35 mouse cellular contexts compared by ENCODE assay signal in genomic region chr9:78000586-78001500, GRCm38 (mm10). TPM values are rescaled to one million over a fixed set of nuclear protein-coding genes. Genes with fewer than 3 reads are reported as not detected.
DNase-seq lines count a peak whose midpoint lies in the region; ATAC-seq lines count a peak whose summit lies in the region.
"Had no signal": no experiment of that assay in that cellular context is flagged by ENCODE, and none has a peak within 500 bp of the region (broad histone marks: within the 10 kb centered on the region; RNA-seq: fewer than 3 reads in every experiment).

No protein-coding gene starts in this region.

- no peak for ATAC-seq in midbrain, embryonic 11.5 days (ENCODE audit: low FRiP score)
- no peak for ATAC-seq in midbrain, embryonic 14.5 days (ENCODE audit: low FRiP score, low TSS enrichment)
- peak; percentile 86 for ATAC-seq in heart, embryonic 16.5 days (replicated peaks; ENCODE audit: extremely low read depth, insufficient read depth, low FRiP score)
- no peak for ATAC-seq in erythroid progenitor cell, adult 5-6 weeks (replicated peaks; ENCODE audit: low FRiP score, poor library complexity, severe bottlenecking)
- ATAC-seq: forebrain, postnatal 0 days; intestine, postnatal 0 days; midbrain, embryonic 16.5 days; Patski had no signal

- DNase-seq in heart, embryonic 10.5 days (ENCODE audit: low spot score): no peak
- DNase-seq in heart, adult 11 months: no peak
- DNase-seq in midbrain, embryonic 11.5 days (ENCODE audit: low spot score, missing footprints): peak; percentile 44
- DNase-seq in midbrain, embryonic 14.5 days: no peak
- DNase-seq in layer of hippocampus, adult 18-20 months (ENCODE audit: low spot score in 2 of 2): no peak
- DNase-seq: adrenal gland, postnatal 10 days; cerebellum, adult 11 months; cerebellum, adult 9-10 months; cerebellum, postnatal 36 days; forebrain, postnatal 0 days; gastrocnemius, postnatal 10 days; kidney, postnatal 14 days; lung, adult 2 months; lung, postnatal 14 days; right cerebral cortex, adult 18-20 months; spleen, adult 18-20 months; thymus, adult 2 months; thymus, postnatal 4 days had no signal

- H3K36me3 ChIP-seq in heart, embryonic 10.5 days: no peaks in the 10 kb centered on the region
- H3K36me3 ChIP-seq in midbrain, embryonic 11.5 days (ENCODE audit: control insufficient read depth, insufficient read depth, low read length): no peaks in the 10 kb centered on the region
- no peaks in the 10 kb centered on the region for H3K36me3 ChIP-seq in midbrain, embryonic 14.5 days (ENCODE audit: control insufficient read depth, insufficient read depth, low read length)
- no peaks in the 10 kb centered on the region for H3K36me3 ChIP-seq in heart, embryonic 16.5 days (ENCODE audit: control insufficient read depth, insufficient read depth)
- H3K36me3 ChIP-seq: embryonic facial prominence, embryonic 12.5 days; forebrain, embryonic 10.5 days had no signal

- no peaks in the 10 kb centered on the region for H3K9me3 ChIP-seq in heart, embryonic 10.5 days
- H3K9me3 ChIP-seq in midbrain, embryonic 11.5 days (ENCODE audit: control insufficient read depth, low read length): no peaks in the 10 kb centered on the region
- H3K9me3 ChIP-seq in midbrain, embryonic 14.5 days (ENCODE audit: control insufficient read depth, low read length): no peaks in the 10 kb centered on the region
- no peaks in the 10 kb centered on the region for H3K9me3 ChIP-seq in heart, embryonic 16.5 days (replicated peaks; ENCODE audit: control insufficient read depth, low read length)
- H3K9me3 ChIP-seq: embryonic facial prominence, embryonic 12.5 days; forebrain, embryonic 10.5 days had no signal

- no peak overlapping the region for H3K4me2 ChIP-seq in midbrain, embryonic 11.5 days
- H3K4me2 ChIP-seq in midbrain, embryonic 14.5 days (ENCODE audit: low read length): no peak overlapping the region
- peak overlapping the region; percentile 35 for H3K4me2 ChIP-seq in heart, embryonic 16.5 days (ENCODE audit: low read depth, low read length)
- H3K4me2 ChIP-seq: embryonic facial prominence, embryonic 12.5 days; hindbrain, embryonic 14.5 days had no signal

- H3K4me3 ChIP-seq in heart, embryonic 10.5 days: no peak overlapping the region
- no peak overlapping the region for H3K4me3 ChIP-seq in midbrain, embryonic 11.5 days (ENCODE audit: low read depth, low read length)
- no peak overlapping the region for H3K4me3 ChIP-seq in midbrain, embryonic 14.5 days (replicated peaks; ENCODE audit: low read depth, low read length)
- no peak overlapping the region for H3K4me3 ChIP-seq in heart, embryonic 16.5 days (ENCODE audit: low read length)
- H3K4me3 ChIP-seq: embryonic facial prominence, embryonic 12.5 days; forebrain, embryonic 10.5 days had no signal

- 46% methylated on average over 7 of the region's 7 CpGs for WGBS in heart, embryonic 10.5 days
- WGBS in midbrain, embryonic 11.5 days: 88% methylated on average over 7 of the region's 7 CpGs
- 85% methylated on average over 7 of the region's 7 CpGs for WGBS in midbrain, embryonic 14.5 days
- WGBS in heart, embryonic 16.5 days: 46% methylated on average over 7 of the region's 7 CpGs

- H3K27ac ChIP-seq in heart, embryonic 10.5 days: peak overlapping the region; percentile 81
- H3K27ac ChIP-seq in midbrain, embryonic 11.5 days (ENCODE audit: low read depth, low read length): no peak overlapping the region
- no peak overlapping the region for H3K27ac ChIP-seq in midbrain, embryonic 14.5 days (replicated peaks; ENCODE audit: low read depth, low read length)
- H3K27ac ChIP-seq in heart, embryonic 16.5 days (ENCODE audit: low read length): peak overlapping the region; percentile 88
- H3K27ac ChIP-seq: embryonic facial prominence, embryonic 12.5 days; forebrain, embryonic 10.5 days; hindbrain, embryonic 14.5 days had no signal

- H3K27me3 ChIP-seq in heart, embryonic 10.5 days (ENCODE audit: insufficient read depth, poor library complexity, severe bottlenecking): no peaks in the 10 kb centered on the region
- H3K27me3 ChIP-seq in midbrain, embryonic 11.5 days (ENCODE audit: control insufficient read depth, insufficient read depth, low read length): no peaks in the 10 kb centered on the region
- no peaks in the 10 kb centered on the region for H3K27me3 ChIP-seq in midbrain, embryonic 14.5 days (ENCODE audit: control insufficient read depth, insufficient read depth, low read length)
- H3K27me3 ChIP-seq in heart, embryonic 16.5 days (ENCODE audit: control insufficient read depth, insufficient read depth, low read length): no peaks in the 10 kb centered on the region
- H3K27me3 ChIP-seq: embryonic facial prominence, embryonic 12.5 days; Patski had no signal

- H3K4me1 ChIP-seq in heart, embryonic 10.5 days: peaks cover 21% of the 10 kb centered on the region; the same call in 1 of the 2 replicates
- H3K4me1 ChIP-seq in midbrain, embryonic 11.5 days (ENCODE audit: control insufficient read depth, insufficient read depth, low read length): no peaks in the 10 kb centered on the region
- H3K4me1 ChIP-seq in midbrain, embryonic 14.5 days (ENCODE audit: control insufficient read depth, insufficient read depth, low read length): no peaks in the 10 kb centered on the region
- H3K4me1 ChIP-seq in heart, embryonic 16.5 days (ENCODE audit: control insufficient read depth, insufficient read depth, low read length): peaks cover 12% of the 10 kb centered on the region; the same call in 1 of the 2 replicates
- H3K4me1 ChIP-seq: embryonic facial prominence, embryonic 12.5 days; forebrain, embryonic 10.5 days had no signal

- no peak overlapping the region for H3K9ac ChIP-seq in midbrain, embryonic 11.5 days (ENCODE audit: low read length)
- H3K9ac ChIP-seq in midbrain, embryonic 14.5 days (replicated peaks; ENCODE audit: low read length): no peak overlapping the region
- H3K9ac ChIP-seq in heart, embryonic 16.5 days (ENCODE audit: low read length): no peak overlapping the region
- H3K9ac ChIP-seq: embryonic facial prominence, embryonic 12.5 days; forebrain, postnatal 0 days; hindbrain, embryonic 14.5 days had no signal

RNA-seq across cellular contexts. Expression of gene Gcm1, which starts 50.9 kb away (rescaled TPM):
- polyA plus RNA-seq in heart, embryonic 10.5 days (2016; fragmentation: Nextera tagmentation; extraction: Ambion mirVana): 0.09 TPM in 1 of 2 replicates, not detected in the other
- polyA plus RNA-seq in midbrain, embryonic 11.5 days (2014; fragmentation: Nextera tagmentation; extraction: Ambion mirVana): 0.10 and 0.12 TPM in 2 replicates
- polyA plus RNA-seq in midbrain, embryonic 14.5 days (2014; fragmentation: Nextera tagmentation; extraction: Ambion mirVana): not detected in 2 replicates
- 0.07 TPM in 1 of 2 replicates, not detected in the other for polyA plus RNA-seq in heart, embryonic 16.5 days (2015; fragmentation: Nextera tagmentation; extraction: Ambion mirVana)
- not detected in 2 replicates for total RNA-seq in erythroid progenitor cell, adult 5-6 weeks (2015; ENCODE audit: low replicate concordance)
- not detected in 2 replicates for total RNA-seq in erythroid progenitor cell, adult 5-6 weeks (2017; ENCODE audit: low replicate concordance)
- not detected for total RNA-seq in layer of hippocampus, adult 18-20 months (2021)
- total RNA-seq: adrenal gland, postnatal 10 days; forebrain, postnatal 0 days; gastrocnemius, postnatal 10 days; hematopoietic stem cell, adult 5-6 weeks; layer of hippocampus, postnatal 10 days; left cerebral cortex, adult 18-20 months; left cerebral cortex, postnatal 14 days; liver, adult 2 months; MEL had no signal
- polyA plus RNA-seq: forebrain, embryonic 10.5 days; forebrain, postnatal 0 days; gonadal fat pad, adult 2 months; hindbrain, embryonic 14.5 days; intestine, postnatal 0 days; liver, adult 2 months; lung, adult 2 months; midbrain, embryonic 16.5 days; neural tube, embryonic 11.5 days; stomach, embryonic 16.5 days had no signal

Comparison
In these comparisons a context has a peak if more than half of its experiments do, and no peak if none do; other contexts are left out.
1. H3K27ac ChIP-seq: peak in heart, embryonic 10.5 days (single experiment) and heart, embryonic 16.5 days (single experiment); none in midbrain, embryonic 11.5 days (single experiment) and midbrain, embryonic 14.5 days (single experiment).